Mouse (Mus musculus) hindbrain, postnatal 0 days (tissue): Measurements from ENCODE around the gene Inpp5d. TPM values are rescaled to one million over a fixed set of nuclear protein-coding genes. Genes with fewer than 3 reads are reported as not detected.

Experiments used
- ATAC-seq: fragments of 200-750 bp; cut with Nextera tagmentation; 2 replicates; pipeline ENCODE4 v1.8.0; 2017; ENCODE audit warnings: mild to moderate bottlenecking, moderate TSS enrichment, moderate library complexity
- DNase-seq: peaks from one replicate; pipeline ENCODE4 v3.0.0-alpha.2; 2015; ENCODE audit warnings: low spot score
- H3K27ac ChIP-seq: fragments of 300-500 bp; sonication (generic); 2 replicates; pipeline ENCODE4 v1.5.1; 2014; ENCODE audit warnings: mild to moderate bottlenecking
- H3K27me3 ChIP-seq: fragments of 300-500 bp; sonication (generic); 2 replicates; pipeline ENCODE4 v1.6.1; 2014; ENCODE audit warnings: low read length, mixed read lengths; ENCODE audit not compliant: insufficient read depth
- H3K36me3 ChIP-seq: fragments of 300-500 bp; sonication (generic); 2 replicates; pipeline ENCODE4 v1.6.1; 2014; ENCODE audit warnings: low read length, mixed read lengths; ENCODE audit not compliant: insufficient read depth
- H3K4me1 ChIP-seq: fragments of 300-500 bp; sonication (generic); 2 replicates; pipeline ENCODE4 v1.6.1; 2014; ENCODE audit warnings: antibody characterized with exemption, low read length, mixed read lengths; ENCODE audit not compliant: insufficient read depth
- H3K4me2 ChIP-seq: fragments of 300-500 bp; sonication (generic); 2 replicates; pipeline ENCODE4 v1.6.1; 2014; ENCODE audit warnings: low read depth, mild to moderate bottlenecking, low read length, moderate library complexity, mixed read lengths
- H3K4me3 ChIP-seq: fragments of 300-500 bp; sonication (generic); 2 replicates; pipeline ENCODE4 v1.5.1; 2014; ENCODE audit warnings: low read length
- H3K9ac ChIP-seq: fragments of 300-500 bp; sonication (generic); replicated peaks from 2 replicates; pipeline ENCODE4 v1.6.1; 2014; ENCODE audit warnings: mild to moderate bottlenecking, low read length, moderate library complexity, mixed read lengths
- H3K9me3 ChIP-seq: fragments of 300-500 bp; sonication (generic); 2 replicates; pipeline ENCODE4 v1.6.1; 2016; ENCODE audit warnings: low read length, mixed read lengths
- CTCF ChIP-seq: IDR thresholded peaks from 2 replicates; pipeline ENCODE4 v1.5.1; 2016; ENCODE audit warnings: antibody characterized with exemption, control low read depth, low read depth
- WGBS: fragments of 180-500 bp; shearing (Covaris S2); extraction: QIAGEN DNeasy Blood & Tissue Kit; methylation state at CpG from one replicate; pipeline ENCODE4 v1.1.7; 2014; 5-methylcytosine and 5-hydroxymethylcytosine counted together
- polyA plus RNA-seq: library from polyadenylated mRNA; unstranded; fragments of >200 nt; fragmentation: Nextera tagmentation; extraction: Ambion mirVana; gene quantifications from 2 replicates; pipeline ENCODE4 v1.2.1, GENCODE M21; 2015
- total RNA-seq: library from RNA; depleted of rRNA; stranded (reverse); fragments of >200 nt; gene quantifications from 2 replicates; pipeline ENCODE4 v1.2.3, GENCODE M21; 2014

Gene Inpp5d
- total and polyA plus RNA-seq, 2 experiments from 2014 or later, result 2.1 to 7.4 TPM

GRCm38 (mm10) chr1:87589162-87589561 is 30.9 kb upstream of the Inpp5d start:
- ATAC-seq, result no peak
- Histone ChIP-seq H3K9me3 (no peaks in the 10 kb centered on the region), H3K36me3 (no peaks in the 10 kb centered on the region), H3K4me1 (no peaks in the 10 kb centered on the region), H3K4me2 (no peak overlapping the region), H3K27me3 (no peaks in the 10 kb centered on the region), H3K27ac (no peak overlapping the region), H3K4me3 (no peak overlapping the region), H3K9ac (no peak overlapping the region)
- WGBS, result 79% methylated on average over 7 of the region's 7 CpGs
- DNase-seq, result no peak
- TF ChIP-seq CTCF, result no peak

GRCm38 (mm10) chr1:87589980-87590379 is 30.1 kb upstream of the Inpp5d start:
- WGBS, result 90% methylated on average over 8 of the region's 8 CpGs

GRCm38 (mm10) chr1:87594261-87594660 is 25.9 kb upstream of the Inpp5d start:
- Histone ChIP-seq H3K9ac (no peak overlapping the region), H3K36me3 (no peaks in the 10 kb centered on the region), H3K4me1 (no peaks in the 10 kb centered on the region), H3K9me3 (no peaks in the 10 kb centered on the region), H3K27ac (no peak overlapping the region), H3K4me2 (no peak overlapping the region), H3K27me3 (no peaks in the 10 kb centered on the region), H3K4me3 (no peak overlapping the region)
- ATAC-seq (no peak), DNase-seq (no peak)
- TF ChIP-seq CTCF, result no peak
- 69% methylated on average over 3 of the region's 3 CpGs for WGBS

More at GRCm38 (mm10) chr1:87589980-87590379, 30.1 kb upstream of the Inpp5d start:
- no peaks in the 10 kb centered on the region for H3K4me1 ChIP-seq
- H3K9me3 ChIP-seq, result no peaks in the 10 kb centered on the region
- H3K9ac ChIP-seq, result no peak overlapping the region
- DNase-seq (no peak), ATAC-seq (no peak)
- no peak overlapping the region for H3K27ac ChIP-seq
- H3K36me3 ChIP-seq, result no peaks in the 10 kb centered on the region
- no peak overlapping the region for H3K4me3 ChIP-seq
- H3K27me3 ChIP-seq, result no peaks in the 10 kb centered on the region
- no peak overlapping the region for H3K4me2 ChIP-seq
- TF ChIP-seq CTCF, result no peak

DNA sequence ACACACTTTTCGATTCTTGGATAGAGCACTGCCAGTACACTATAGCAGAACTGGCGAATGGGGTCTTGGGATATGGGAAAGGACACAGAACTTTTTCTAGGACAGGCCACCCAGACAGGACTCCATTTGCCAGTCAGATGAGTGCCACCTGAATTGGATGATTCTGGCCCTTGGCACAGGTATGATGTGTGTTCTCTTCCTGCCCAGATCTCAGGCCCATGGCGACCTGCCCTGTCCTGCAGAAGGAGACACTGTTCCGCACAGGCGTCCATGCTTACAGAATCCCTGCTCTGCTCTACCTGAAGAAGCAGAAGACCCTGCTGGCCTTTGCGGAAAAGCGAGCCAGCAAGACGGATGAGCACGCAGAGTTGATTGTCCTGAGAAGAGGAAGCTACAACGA is 25.4 kb upstream of the Inpp5d start:
- DNase-seq (no peak), ATAC-seq (no peak)
- Histone ChIP-seq H3K27me3 (no peaks in the 10 kb centered on the region), H3K9me3 (no peaks in the 10 kb centered on the region), H3K4me1 (no peaks in the 10 kb centered on the region), H3K4me3 (no peak overlapping the region), H3K36me3 (no peaks in the 10 kb centered on the region), H3K9ac (no peak overlapping the region), H3K4me2 (no peak overlapping the region), H3K27ac (no peak overlapping the region)
- 96% methylated on average over 10 of the region's 10 CpGs for WGBS
- no peak for TF ChIP-seq CTCF

DNA sequence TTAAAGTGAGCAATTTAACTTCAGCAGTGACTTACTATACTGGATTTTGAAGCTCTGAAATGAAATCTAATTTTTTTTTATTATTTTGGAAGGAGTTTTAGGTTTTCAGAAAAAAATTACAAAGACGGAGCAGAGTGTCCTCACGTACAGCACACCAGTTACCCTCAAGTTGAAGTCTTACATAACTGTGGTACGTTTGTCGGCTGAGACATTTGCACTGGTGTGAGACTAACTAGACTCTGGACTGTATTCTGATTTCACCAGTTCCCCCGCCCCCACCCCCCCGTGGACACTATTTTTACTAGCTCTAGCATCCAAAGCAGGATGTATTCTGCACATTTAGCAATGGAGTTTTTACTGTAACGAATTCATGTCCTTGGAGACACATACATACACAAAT is 19.6 kb upstream of the Inpp5d start:
- Histone ChIP-seq H3K4me1 (no peaks in the 10 kb centered on the region), H3K9ac (no peak overlapping the region), H3K9me3 (no peaks in the 10 kb centered on the region), H3K27me3 (no peaks in the 10 kb centered on the region), H3K27ac (no peak overlapping the region), H3K36me3 (no peaks in the 10 kb centered on the region), H3K4me3 (no peak overlapping the region), H3K4me2 (no peak overlapping the region)
- DNase-seq (no peak), ATAC-seq (no peak)
- 78% methylated on average over 7 of the region's 7 CpGs for WGBS
- TF ChIP-seq CTCF, result no peak

GRCm38 (mm10) chr1:87601801-87602200 is 18.3 kb upstream of the Inpp5d start:
- 72% methylated on average over 2 of the region's 2 CpGs for WGBS
- H3K27ac ChIP-seq, result no peak overlapping the region
- no peak for TF ChIP-seq CTCF

GRCm38 (mm10) chr1:87603389-87603788 is 16.7 kb upstream of the Inpp5d start:
- Histone ChIP-seq H3K9ac (no peak overlapping the region), H3K27me3 (no peaks in the 10 kb centered on the region), H3K4me2 (no peak overlapping the region), H3K4me1 (no peaks in the 10 kb centered on the region), H3K9me3 (no peaks in the 10 kb centered on the region), H3K27ac (no peak overlapping the region), H3K36me3 (no peaks in the 10 kb centered on the region), H3K4me3 (no peak overlapping the region)
- no peak for ATAC-seq
- TF ChIP-seq CTCF, result no peak
- no peak for DNase-seq
- 97% methylated on average over 5 of the region's 5 CpGs for WGBS

More at GRCm38 (mm10) chr1:87601801-87602200, 18.3 kb upstream of the Inpp5d start:
- no peak overlapping the region for H3K4me3 ChIP-seq
- no peak overlapping the region for H3K9ac ChIP-seq
- DNase-seq (no peak), ATAC-seq (no peak)
- no peaks in the 10 kb centered on the region for H3K9me3 ChIP-seq
- H3K4me1 ChIP-seq, result no peaks in the 10 kb centered on the region
- H3K27me3 ChIP-seq, result no peaks in the 10 kb centered on the region
- no peaks in the 10 kb centered on the region for H3K36me3 ChIP-seq
- no peak overlapping the region for H3K4me2 ChIP-seq
